Mouse (Mus musculus) skeletal muscle tissue, adult 2 months (tissue): ENCODE results near the gene Gm11569.
"Not testable (repeated sequence)": the region's sequence is repeated elsewhere in the genome, so short reads cannot be mapped to it uniquely, and the experiment has no call there.

Experiments
- DNase-seq: peaks from one replicate; pipeline ENCODE4 v3.0.0-alpha.2; 2012; ENCODE audit warnings: low read depth, low spot score

Gm11569 gene

DNA sequence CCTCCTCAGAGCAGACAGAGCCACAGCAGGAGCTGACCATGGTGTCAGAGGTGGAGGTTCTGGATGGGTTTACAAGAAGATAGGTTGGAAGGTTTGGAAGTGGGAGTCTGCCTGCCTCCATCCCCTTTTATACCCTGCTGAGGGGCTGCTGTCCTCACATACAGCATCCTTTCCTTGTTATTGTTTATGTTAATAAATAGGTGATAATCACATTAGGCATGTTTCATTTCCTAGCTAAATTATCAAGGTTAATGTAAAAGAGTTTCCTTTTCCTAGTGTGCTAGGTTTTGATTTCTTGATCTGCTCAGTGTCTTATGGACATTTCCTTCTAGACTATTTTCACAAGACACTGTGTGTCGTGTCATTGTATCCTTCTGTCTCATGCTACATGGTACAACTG, at the start of gene Gm11569:
TSS of gene Gm11569 (minus strand) at position 101 of the 400 bp plus-strand sequence.
- not testable (repeated sequence) for DNase-seq

DNA sequence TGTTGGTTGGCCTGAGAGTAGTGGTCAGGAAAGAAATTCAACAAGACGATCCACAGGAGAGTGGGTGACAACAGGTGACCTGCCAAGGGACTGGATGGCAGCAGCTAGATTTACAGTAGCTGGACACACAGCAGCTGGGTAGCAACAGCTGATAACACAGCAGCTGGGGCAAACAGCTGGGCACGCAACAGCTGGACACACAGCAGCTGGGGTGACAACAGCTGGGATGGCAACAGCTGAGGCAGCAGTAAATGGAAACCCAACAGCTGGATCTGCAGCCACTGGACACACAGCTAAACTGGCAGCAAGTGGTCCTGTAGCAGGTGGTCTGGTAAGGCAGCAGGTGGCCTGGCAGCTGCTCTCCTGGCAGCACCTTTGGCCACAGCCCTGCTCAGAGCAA, 48.0 kb upstream of the Gm11569 start:
- no peak for DNase-seq

- no peak for DNase-seq
Measured at GRCm38 (mm10) chr11:99842185-99842584, 43.5 kb upstream of the Gm11569 start.

GRCm38 (mm10) chr11:99837966-99838365, 39.2 kb upstream of the Gm11569 start, which contains the start of gene 2300003K06Rik:
TSS of gene 2300003K06Rik (minus strand) at chr11:99838066.
- no peak for DNase-seq

- DNase-seq: not testable (repeated sequence)
Measured at GRCm38 (mm10) chr11:99815566-99815965, 16.8 kb upstream of the Gm11569 start, which contains the start of gene Gm11564. TSS of gene Gm11564 (minus strand) at chr11:99815666.

DNA sequence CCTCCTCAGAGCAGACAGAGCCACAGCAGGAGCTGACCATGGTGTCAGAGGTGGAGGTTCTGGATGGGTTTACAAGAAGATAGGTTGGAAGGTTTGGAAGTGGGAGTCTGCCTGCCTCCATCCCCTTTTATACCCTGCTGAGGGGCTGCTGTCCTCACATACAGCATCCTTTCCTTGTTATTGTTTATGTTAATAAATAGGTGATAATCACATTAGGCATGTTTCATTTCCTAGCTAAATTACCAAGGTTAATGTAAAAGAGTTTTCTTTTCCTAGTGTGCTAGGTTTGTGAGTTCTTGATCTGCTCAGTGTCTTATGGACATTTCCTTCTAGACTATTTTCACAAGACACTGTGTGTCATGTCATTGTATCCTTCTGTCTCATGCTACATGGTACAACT, 11.1 kb upstream of the Gm11569 start, which contains the start of gene Krtap4-13:
TSS of gene Krtap4-13 (minus strand) at position 101 of the 400 bp plus-strand sequence.
- not testable (repeated sequence) for DNase-seq

- not testable (repeated sequence) for DNase-seq
Measured at GRCm38 (mm10) chr11:99804346-99804745, 5.6 kb upstream of the Gm11569 start, which contains the start of gene Gm11554. TSS of gene Gm11554 (minus strand) at chr11:99804446.

- DNase-seq: no peak
Measured at GRCm38 (mm10) chr11:99793367-99793766, 5.4 kb downstream of the Gm11569 start, which contains the start of gene Gm11596. TSS of gene Gm11596 (minus strand) at chr11:99793467.

GRCm38 (mm10) chr11:99784900-99785299, 13.8 kb downstream of the Gm11569 start, which contains the start of gene Krtap4-9:
TSS of gene Krtap4-9 (plus strand) at chr11:99785200.
- DNase-seq: not testable (repeated sequence)

DNA sequence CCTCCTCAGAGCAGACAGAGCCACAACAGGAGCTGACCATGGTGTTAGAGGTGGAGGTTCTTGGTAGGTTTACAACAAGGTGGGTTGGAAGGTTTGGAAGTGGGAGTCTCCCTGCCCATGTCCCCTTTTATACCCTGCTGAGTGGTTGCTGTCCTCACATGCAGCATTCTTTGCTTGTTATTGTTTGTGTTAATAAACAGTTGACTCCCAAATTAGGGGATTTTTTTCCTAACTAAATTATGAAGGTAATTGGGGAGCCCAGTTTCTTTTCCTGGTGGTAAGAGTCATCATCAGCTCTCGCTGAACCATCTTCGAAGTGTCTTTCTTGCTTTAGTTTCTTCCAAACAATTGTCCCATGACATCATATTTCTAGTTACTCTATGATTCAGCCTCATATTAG, 18.1 kb downstream of the Gm11569 start, which contains the start of gene Krtap4-8:
TSS of gene Krtap4-8 (minus strand) at position 101 of the 400 bp plus-strand sequence.
- no peak for DNase-seq

DNA sequence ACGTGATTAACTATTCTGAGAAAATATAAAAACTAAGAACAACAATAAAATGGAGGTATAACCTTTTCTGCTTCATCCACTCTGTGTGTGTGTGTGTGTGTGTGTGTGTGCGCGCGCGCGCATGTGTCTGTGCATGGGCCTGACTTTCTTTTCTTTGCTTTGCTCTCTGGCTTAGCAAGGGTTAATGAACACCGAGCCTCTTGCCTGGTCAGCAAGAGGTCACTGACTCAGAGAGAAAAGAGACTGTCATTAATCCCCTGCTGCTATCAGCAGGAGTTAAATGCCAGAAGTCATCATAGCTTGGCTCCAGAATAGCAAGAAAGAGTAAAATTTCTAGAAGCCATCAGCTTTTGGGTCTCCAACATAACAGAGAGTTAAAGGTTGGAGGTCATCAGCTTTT, 20.3 kb downstream of the Gm11569 start:
- DNase-seq: no peak

- DNase-seq: not testable (repeated sequence)
Measured at GRCm38 (mm10) chr11:99772813-99773212, 25.9 kb downstream of the Gm11569 start, which contains the start of gene Gm11595. TSS of gene Gm11595 (minus strand) at chr11:99772913.

GRCm38 (mm10) chr11:99768410-99768809, 30.3 kb downstream of the Gm11569 start:
- no peak for DNase-seq

DNA sequence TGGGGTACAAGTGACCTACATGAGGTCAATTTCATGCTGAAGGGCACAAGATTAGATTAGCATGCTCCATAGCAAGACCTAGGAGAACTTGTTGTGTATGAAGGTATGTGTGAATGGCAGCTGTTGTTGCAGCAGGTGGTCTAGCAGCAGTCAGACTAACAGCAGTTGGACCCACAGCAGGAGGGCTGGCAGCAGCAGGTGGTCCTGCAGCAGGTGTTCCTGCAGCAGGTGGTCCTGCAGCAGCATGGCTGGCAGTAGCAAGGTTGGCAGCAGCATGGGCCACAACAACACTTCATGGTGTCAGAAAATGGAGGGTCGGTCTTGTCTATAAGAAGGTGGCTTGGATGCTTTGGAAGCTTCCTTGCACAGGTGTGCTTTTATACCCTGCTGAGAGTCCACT, 39.9 kb downstream of the Gm11569 start:
- DNase-seq: no peak
